Mouse (Mus musculus) spleen, postnatal 4 days (tissue): ENCODE results near the gene Map10.

Experiments
- DNase-seq, 2 experiments: peaks; one replicate each; pipeline ENCODE4 v3.0.0; 2022; ENCODE audit warnings: low spot score in 2 of 2

The Map10 gene

GRCm38 (mm10) chr8:125716613-125717012, 47.0 kb downstream of the Map10 start:
- DNase-seq, result no peak

GRCm38 (mm10) chr8:125718914-125719313, 49.3 kb downstream of the Map10 start:
- no peak for DNase-seq

GRCm38 (mm10) chr8:125722675-125723074, 53.1 kb downstream of the Map10 start:
- no peak for DNase-seq
